Mouse (Mus musculus) activated CD4-positive, CD25-positive, alpha-beta regulatory T cell, adult 4 months (primary cell): Measurements from ENCODE around the gene Esr1. TPM values are rescaled to one million over a fixed set of nuclear protein-coding genes. Genes with fewer than 3 reads are reported as not detected.

Experiments
- ATAC-seq: one replicate; pipeline ENCODE4 v1.8.0; 2017
- polyA plus RNA-seq, 2 experiments: library from polyadenylated mRNA; unstranded; fragments of 100-300 nt; shearing (Covaris generic); gene quantifications; one replicate each; pipeline ENCODE4 v1.2.1; 2017

Esr1 gene
- polyA plus RNA-seq, 2 experiments from 2014 or later, result 0.68 to 7.2 TPM

GRCm38 (mm10) chr10:4847523-4847922 is 236.1 kb downstream of the Esr1 start:
- no peak for ATAC-seq

- no peak for ATAC-seq
Observed at GRCm38 (mm10) chr10:4849881-4850280, 238.5 kb downstream of the Esr1 start.

GRCm38 (mm10) chr10:4875076-4875737 is 263.8 kb downstream of the Esr1 start:
- ATAC-seq, result no peak

DNA sequence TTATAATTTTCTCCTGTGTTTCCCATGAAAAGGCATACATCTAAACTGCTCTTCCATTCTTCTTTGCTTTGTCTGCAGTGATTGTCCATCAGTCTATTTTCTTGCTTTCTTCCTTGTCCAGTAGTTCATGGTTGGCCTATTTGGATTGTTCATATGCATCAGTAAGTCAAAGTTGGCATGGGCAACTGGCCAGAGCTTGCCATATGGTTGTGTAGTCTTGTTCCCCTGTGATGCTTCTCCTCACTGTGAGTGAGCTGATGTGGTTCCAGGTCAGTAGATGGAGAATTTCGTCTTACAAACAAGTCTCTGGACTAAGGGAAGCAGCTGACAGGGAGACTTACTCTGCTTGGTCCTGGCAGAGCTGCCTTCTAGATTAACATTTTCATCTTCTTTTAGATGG is 270.0 kb downstream of the Esr1 start:
- ATAC-seq, result no peak

DNA sequence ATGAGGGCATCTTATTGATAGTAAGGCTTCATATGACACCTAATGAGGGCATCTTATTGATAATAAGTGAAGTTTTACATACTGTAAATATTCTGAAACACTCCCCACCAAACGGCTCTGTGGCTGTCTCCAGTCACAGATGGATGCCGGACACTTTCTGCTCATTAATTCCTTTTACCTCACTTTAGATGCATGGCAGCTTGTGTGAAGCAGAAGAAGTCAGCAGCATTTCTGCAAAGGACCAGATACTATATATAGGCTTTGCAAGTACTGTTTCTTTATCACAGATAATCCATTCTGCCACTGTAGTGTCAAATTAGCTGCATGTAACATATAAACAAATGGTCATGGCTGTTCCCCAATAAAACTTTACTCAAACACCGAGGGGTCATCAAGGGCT is 274.1 kb downstream of the Esr1 start:
- ATAC-seq, result no peak

- ATAC-seq, result no peak
Observed at GRCm38 (mm10) chr10:4885961-4886360, 274.6 kb downstream of the Esr1 start.

DNA sequence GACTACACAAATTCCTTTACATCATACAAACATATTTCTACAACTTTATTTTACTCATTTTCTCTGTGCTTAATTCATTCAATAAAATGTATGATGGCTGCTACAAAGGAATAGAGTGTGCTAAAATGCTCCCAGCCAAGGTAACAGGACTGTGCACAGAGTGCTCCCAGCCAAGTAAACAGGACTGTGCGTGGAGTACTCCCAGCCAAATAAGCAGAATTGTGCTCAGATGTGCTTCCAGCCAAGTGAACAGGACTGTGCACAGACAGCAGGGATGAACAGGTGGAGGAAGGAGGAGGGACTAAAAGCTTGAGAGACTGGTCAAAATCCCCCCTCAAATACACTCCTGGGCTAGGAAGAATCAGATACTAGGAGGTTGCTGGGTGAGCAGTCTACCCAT is 282.1 kb downstream of the Esr1 start:
- no peak for ATAC-seq

- ATAC-seq, result no peak
Observed at GRCm38 (mm10) chr10:4897789-4898188, 286.4 kb downstream of the Esr1 start.

GRCm38 (mm10) chr10:4900324-4900723 is 288.9 kb downstream of the Esr1 start:
- peak; percentile 75 for ATAC-seq

DNA sequence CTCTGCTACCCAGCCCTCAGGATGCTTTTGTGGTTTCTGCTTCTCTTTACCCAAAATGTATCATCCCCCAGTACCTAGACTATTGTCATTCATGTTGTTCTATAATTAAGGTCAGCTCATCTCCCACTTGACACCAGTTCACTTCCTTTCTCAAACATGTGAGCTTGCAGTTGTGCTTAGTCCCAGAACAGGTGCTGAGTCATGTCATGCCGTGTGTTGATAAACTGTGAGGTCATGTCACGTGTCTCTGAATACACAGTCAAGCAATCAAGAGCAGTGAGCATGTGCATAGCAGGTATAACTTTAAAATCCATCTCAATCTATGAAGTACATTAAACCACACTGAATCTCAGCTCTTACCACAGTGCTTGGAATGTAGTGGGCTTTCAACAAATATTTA is 297.9 kb downstream of the Esr1 start:
- ATAC-seq, result no peak

DNA sequence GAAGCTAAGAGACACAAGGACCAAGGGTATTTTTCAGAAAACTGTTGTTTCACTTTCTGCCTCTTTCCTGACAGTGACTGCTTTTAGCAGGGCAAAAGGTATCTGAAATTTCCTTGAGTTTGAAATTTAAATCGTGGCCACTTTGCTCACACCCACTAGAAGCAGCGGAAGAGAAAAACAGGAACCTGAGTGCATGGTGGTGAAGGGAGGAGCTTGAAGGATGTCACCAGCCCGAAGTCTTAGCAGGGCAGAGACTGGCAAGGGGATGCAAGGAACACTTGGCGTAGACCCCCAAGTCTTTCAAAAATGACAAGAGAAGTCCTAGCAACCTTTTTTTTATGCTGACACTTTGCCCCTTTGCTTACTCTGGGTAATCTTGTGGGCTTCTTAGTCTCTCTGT is 299.1 kb downstream of the Esr1 start:
- no peak for ATAC-seq

DNA sequence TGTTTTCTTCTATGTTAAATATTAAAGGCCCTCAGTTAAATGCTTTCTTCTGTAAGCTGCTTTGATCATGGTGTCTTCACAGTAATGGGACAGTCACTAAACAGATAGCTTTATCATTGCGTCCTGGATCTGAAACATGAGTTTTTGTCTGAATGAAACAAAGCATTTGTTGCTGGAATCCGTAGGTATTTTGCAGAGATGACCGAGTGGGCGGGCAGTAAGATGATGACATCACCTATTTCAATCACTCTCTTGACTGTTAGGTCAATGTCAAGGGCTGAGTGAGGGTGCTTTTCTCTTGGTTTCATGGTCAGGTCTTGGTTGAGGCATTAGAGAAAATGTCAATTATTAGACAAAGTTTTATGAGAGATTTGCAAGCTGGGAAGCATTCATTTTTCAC is 307.7 kb downstream of the Esr1 start:
- no peak for ATAC-seq

GRCm38 (mm10) chr10:4923616-4924015 is 312.2 kb downstream of the Esr1 start:
- no peak for ATAC-seq

DNA sequence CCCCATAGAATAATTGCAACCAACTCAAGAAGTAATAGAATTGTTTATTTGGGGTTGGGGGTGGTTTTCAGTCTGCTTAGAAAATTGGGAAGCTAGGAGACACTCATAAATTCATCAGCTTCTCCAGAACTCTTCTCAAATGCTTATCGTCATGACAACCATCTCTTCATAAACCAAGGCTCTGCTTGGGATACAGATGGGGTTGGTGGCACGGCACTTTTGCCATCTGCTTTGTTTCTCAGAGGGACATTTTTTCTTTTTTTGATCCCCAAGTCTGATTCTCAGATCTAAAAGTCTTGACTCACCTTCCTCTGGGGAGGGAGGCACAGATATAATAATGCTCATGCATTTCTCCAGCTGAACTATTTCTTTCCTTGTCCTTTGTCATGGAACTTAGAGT is 313.0 kb downstream of the Esr1 start:
- ATAC-seq, result no peak

GRCm38 (mm10) chr10:4943148-4943547 is 331.8 kb downstream of the Esr1 start:
- ATAC-seq, result no peak

DNA sequence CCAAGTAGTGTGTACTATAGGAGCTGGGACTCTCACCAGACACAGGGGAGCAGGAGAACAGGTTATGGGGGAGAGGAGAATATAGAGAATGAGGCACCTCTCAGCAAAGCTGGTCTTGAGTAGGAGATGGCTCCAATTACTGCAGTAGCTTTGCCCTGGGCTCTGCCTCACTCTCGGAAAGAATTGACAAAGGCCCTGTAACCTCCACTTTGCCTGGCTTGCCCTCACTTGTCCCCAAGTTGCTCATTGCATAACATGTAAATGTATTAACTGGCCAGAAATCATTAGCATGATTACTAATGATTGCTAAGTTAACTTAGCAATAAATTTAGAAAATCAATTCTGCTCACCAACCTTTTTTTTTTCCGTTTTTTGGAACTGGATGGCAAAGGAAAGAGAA is 333.3 kb downstream of the Esr1 start:
- no peak for ATAC-seq

DNA sequence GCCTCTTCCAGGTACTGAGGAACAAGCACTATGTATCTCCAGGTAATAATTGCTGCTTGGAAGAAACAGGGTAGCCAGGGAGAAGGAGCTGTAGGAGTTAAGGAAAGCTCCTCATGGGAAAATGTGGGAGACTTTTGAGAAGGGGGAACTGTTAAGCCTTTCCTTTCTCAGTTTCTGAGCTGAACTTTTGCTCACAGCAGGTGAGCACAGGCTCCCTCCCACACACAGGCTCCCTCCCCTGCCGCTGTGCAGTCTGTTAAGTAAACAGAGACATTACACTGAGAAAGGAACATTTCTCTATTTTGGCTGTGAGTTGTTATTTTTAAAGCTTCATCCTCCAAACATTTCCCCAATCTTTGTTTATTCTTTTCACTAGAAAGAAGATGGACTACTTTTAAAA is 354.4 kb downstream of the Esr1 start:
- no peak for ATAC-seq

DNA sequence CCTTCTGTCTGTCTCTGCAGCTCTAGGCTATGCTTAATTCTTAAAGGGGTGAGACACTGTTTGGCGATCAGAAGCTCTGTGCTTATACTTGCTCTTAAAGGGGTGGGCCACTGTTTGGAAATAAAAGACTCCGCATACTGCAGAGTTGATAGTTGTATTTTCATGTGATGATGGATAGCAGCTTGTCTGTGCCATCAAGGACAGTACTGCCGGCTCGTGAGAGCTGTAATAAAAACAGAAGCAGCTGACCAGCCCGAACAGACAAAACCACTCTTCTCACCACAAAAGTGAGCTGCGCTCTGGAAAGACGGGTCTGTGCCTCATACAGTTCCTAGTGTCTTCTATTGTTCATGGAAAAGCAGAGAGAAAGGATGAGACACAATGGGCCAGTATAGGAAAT is 359.8 kb downstream of the Esr1 start:
- no peak for ATAC-seq

GRCm38 (mm10) chr10:4971586-4971985 is 360.2 kb downstream of the Esr1 start:
- no peak for ATAC-seq

- ATAC-seq, result no peak
Observed at GRCm38 (mm10) chr10:4972026-4972425, 360.6 kb downstream of the Esr1 start.

GRCm38 (mm10) chr10:4974246-4974645 is 362.9 kb downstream of the Esr1 start:
- ATAC-seq, result no peak

- no peak for ATAC-seq
Observed at GRCm38 (mm10) chr10:4976557-4976956, 365.2 kb downstream of the Esr1 start.

GRCm38 (mm10) chr10:4977374-4977773 is 366.0 kb downstream of the Esr1 start:
- no peak for ATAC-seq

GRCm38 (mm10) chr10:4983919-4984318 is 372.5 kb downstream of the Esr1 start:
- ATAC-seq, result no peak

DNA sequence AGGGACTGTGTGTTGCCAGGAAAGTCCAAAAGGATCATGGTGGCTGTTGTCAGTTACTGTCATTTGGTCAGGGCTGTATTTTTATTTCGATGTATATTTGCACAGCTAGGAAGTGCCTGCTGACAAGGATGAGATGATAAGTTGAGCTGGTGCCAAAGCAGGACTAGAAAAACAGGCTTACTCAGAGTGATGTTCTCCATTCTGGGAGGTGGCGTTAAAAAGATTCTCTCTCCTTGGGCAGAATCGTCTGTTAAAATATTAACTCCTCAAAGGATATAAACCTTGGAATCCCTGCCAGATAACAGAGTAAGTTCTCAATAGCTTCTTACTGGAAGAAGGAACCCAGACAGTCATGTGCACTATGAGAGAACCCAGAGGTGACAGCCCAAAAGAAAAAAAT is 382.4 kb downstream of the Esr1 start:
- ATAC-seq, result no peak
